ENCODE assay signal across 7 mouse cellular contexts in the genomic region with DNA sequence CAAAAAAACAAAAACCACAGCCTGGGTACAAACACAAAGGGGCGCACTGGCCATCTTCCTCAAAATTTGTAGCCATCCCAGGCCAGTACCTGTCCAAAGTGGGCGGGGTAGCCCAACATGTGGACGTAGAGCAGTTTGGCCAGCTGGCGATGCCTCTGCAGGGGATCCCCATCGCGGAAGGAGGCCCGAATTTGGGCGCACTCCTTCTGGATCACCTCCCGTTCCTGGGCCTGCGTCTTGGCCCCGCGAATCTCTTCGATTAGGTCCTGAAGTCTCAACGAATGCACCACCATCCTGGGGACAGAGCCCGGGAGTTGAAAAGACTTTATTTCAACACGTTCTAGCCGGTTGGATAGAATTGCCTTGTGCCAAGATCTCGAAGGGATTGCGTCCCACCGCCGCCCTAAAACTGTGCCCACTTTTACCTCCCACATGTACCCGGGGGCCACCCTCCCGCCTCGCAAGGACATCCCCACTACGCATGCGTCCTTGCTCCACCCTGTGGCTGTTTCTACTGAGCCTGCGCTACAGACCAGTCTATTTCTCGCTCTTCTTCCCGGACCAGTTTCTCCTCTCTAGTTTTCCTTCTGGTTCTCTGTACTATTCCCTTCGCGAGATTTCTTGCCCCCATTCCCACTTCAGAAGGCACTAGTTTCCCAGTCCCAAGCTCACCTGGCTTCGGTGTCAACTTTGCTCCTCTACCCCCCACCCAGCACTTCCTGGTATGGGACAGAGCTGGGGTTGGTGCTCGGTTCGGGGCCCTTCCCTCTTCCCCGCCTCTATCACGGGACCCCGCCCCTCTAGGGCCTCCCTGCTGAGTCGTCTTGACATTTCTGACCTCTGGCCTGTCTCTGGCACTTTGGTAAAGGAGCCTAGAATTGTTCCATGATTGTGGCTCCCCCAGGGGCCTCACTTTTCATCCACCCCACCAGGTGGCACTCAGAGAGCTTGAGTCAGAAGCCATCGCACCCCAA. TPM values are rescaled to one million over a fixed set of nuclear protein-coding genes. Genes with fewer than 3 reads are reported as not detected.
A peak's percentile ranks its signal among the peaks of the same experiment; 100 is the strongest.
DNase-seq lines count a peak whose midpoint lies in the region; ATAC-seq lines count a peak whose summit lies in the region.

Gene Ap1g2, minus strand, starts transcription at position 758 of the 974 bp plus-strand sequence.

- peak; percentile 78 to 84 for DNase-seq in adrenal gland, adult 18-20 months (ENCODE audit: low spot score in 2 of 2)
- peak; percentile 87 for DNase-seq in embryo, embryonic 10 days (ENCODE audit: low spot score)
- DNase-seq in gastrocnemius, postnatal 14 days = peak; percentile 82
- DNase-seq in intestine, embryonic 14.5 days (ENCODE audit: low spot score) = peak; percentile 84
- peak; percentile 88 for DNase-seq in left cerebral cortex, postnatal 36 days (ENCODE audit: low spot score in 2 of 2)
- DNase-seq in midbrain, embryonic 10.5 days (ENCODE audit: low spot score) = peak; percentile 78
- DNase-seq in skeletal muscle tissue, adult 2 months (ENCODE audit: low read depth, low spot score) = peak; percentile 80

- H3K36me3 ChIP-seq in intestine, embryonic 14.5 days (ENCODE audit: control insufficient read depth, insufficient read depth, low read length) = peaks cover 6% of the 10 kb centered on the region
- no peaks in the 10 kb centered on the region for H3K36me3 ChIP-seq in midbrain, embryonic 10.5 days

- H3K27ac ChIP-seq in intestine, embryonic 14.5 days (ENCODE audit: low read depth) = peak within 1 kb of the TSS; percentile 61
- peak within 1 kb of the TSS; percentile 80 for H3K27ac ChIP-seq in midbrain, embryonic 10.5 days (replicated peaks)

- H3K27me3 ChIP-seq in intestine, embryonic 14.5 days (replicated peaks; ENCODE audit: control insufficient read depth, insufficient read depth, low read length) = peaks cover 10% of the 10 kb centered on the region; the same call in 1 of the 2 replicates
- H3K27me3 ChIP-seq in midbrain, embryonic 10.5 days (ENCODE audit: low read depth, poor library complexity, severe bottlenecking) = peaks cover 58% of the 10 kb centered on the region

- peak within 1 kb of the TSS; percentile 99 for H3K4me2 ChIP-seq in intestine, embryonic 14.5 days (ENCODE audit: low read length)

- no peaks in the 10 kb centered on the region for H3K9me3 ChIP-seq in intestine, embryonic 14.5 days (ENCODE audit: control insufficient read depth, low read length)
- no peaks in the 10 kb centered on the region for H3K9me3 ChIP-seq in midbrain, embryonic 10.5 days (replicated peaks)

- peak within 1 kb of the TSS; percentile 56 for H3K9ac ChIP-seq in intestine, embryonic 14.5 days (ENCODE audit: low read length)

- H3K4me1 ChIP-seq in intestine, embryonic 14.5 days (replicated peaks; ENCODE audit: control insufficient read depth, insufficient read depth, low read length) = peaks cover 32% of the 10 kb centered on the region
- peaks cover 57% of the 10 kb centered on the region for H3K4me1 ChIP-seq in midbrain, embryonic 10.5 days

- peak; percentile 80 for ATAC-seq in intestine, embryonic 14.5 days (replicated peaks; ENCODE audit: low FRiP score, low TSS enrichment, low read depth)

- peak within 1 kb of the TSS; percentile 57 for H3K4me3 ChIP-seq in intestine, embryonic 14.5 days (ENCODE audit: low read depth, low read length)
- peak within 1 kb of the TSS; percentile 57 for H3K4me3 ChIP-seq in midbrain, embryonic 10.5 days

- WGBS in intestine, embryonic 14.5 days = 1% methylated on average over 39 of the region's 39 CpGs
- WGBS in midbrain, embryonic 10.5 days = under 1% methylated on average over 39 of the region's 39 CpGs

- intact Hi-C loops in gastrocnemius, postnatal 14 days (cut with DNase I; ENCODE audit: low total_unique reads) = no loop called here
- intact Hi-C loops in left cerebral cortex, postnatal 36 days (cut with DNase I) = no loop called here

RNA-seq across cellular contexts. Expression of gene Ap1g2, which starts in this region (rescaled TPM):
- total RNA-seq in adrenal gland, adult 18-20 months (2021) = 10 to 100 TPM; 25.8 to 29.4 TPM
- 1 to 10 TPM; 4.1 to 7.0 TPM for total RNA-seq in gastrocnemius, postnatal 14 days (2021)
- polyA plus RNA-seq in intestine, embryonic 14.5 days (2014; fragmentation: Nextera tagmentation; extraction: Ambion mirVana) = 44.7 and 49.8 TPM in 2 replicates
- total RNA-seq in left cerebral cortex, postnatal 36 days (2021) = 10 to 100 TPM in 1 of 2 experiments, 1 to 10 TPM in 1; 6.3 to 20.1 TPM
- polyA plus RNA-seq in midbrain, embryonic 10.5 days (2016; fragmentation: Nextera tagmentation; extraction: Ambion mirVana) = 12.7 and 15.0 TPM in 2 replicates

Comparison
In these comparisons a context has a peak if more than half of its experiments do, and no peak if none do; other contexts are left out.
1. Peak in every context shown above with its lines: DNase-seq, ATAC-seq, H3K4me3 ChIP-seq and H3K27ac ChIP-seq.